Mouse (Mus musculus): ENCODE data around the gene Sema4b. TPM values are rescaled to one million over a fixed set of nuclear protein-coding genes. Genes with fewer than 3 reads are reported as not detected.
A peak's percentile ranks its signal among the peaks of the same experiment; 100 is the strongest.

Sema4b gene
- polyA plus RNA-seq, 1 experiment from 2014 or later = 27.0 TPM

- no peak overlapping the region for H3K9ac ChIP-seq
- H3K4me1 ChIP-seq = peaks cover 72% of the 10 kb centered on the region
- no peak for ATAC-seq (replicated peaks)
- H3K27me3 ChIP-seq (replicated peaks) = no peaks in the 10 kb centered on the region
- H3K4me3 ChIP-seq = no peak overlapping the region
- no peaks in the 10 kb centered on the region for H3K9me3 ChIP-seq
- WGBS = 85% methylated on average over 5 of the region's 5 CpGs
- H3K36me3 ChIP-seq (replicated peaks) = no peaks in the 10 kb centered on the region
- no peak overlapping the region for H3K27ac ChIP-seq
- no peak overlapping the region for H3K4me2 ChIP-seq
These were observed 14.4 kb downstream of the Sema4b start for GRCm38 (mm10) chr7:80200963-80201539.

- peak overlapping the region; percentile 31; the same call in 1 of the 2 replicates for H3K27ac ChIP-seq
- H3K36me3 ChIP-seq (replicated peaks) = no peaks in the 10 kb centered on the region
- no peaks in the 10 kb centered on the region for H3K27me3 ChIP-seq (replicated peaks)
- H3K9me3 ChIP-seq = no peaks in the 10 kb centered on the region
- WGBS = 48% methylated on average over 15 of the region's 15 CpGs
- H3K4me3 ChIP-seq = no peak overlapping the region
- no peak for ATAC-seq (replicated peaks)
- peaks cover 70% of the 10 kb centered on the region for H3K4me1 ChIP-seq
- H3K9ac ChIP-seq = no peak overlapping the region
- no peak overlapping the region; the same call in 1 of the 2 replicates for H3K4me2 ChIP-seq
These were observed 15.4 kb downstream of the Sema4b start for GRCm38 (mm10) chr7:80201888-80202540.

GRCm38 (mm10) chr7:80202961-80203360 is 16.3 kb downstream of the Sema4b start:
- no peaks in the 10 kb centered on the region for H3K36me3 ChIP-seq (replicated peaks)
- peaks cover 70% of the 10 kb centered on the region for H3K4me1 ChIP-seq
- whole genome bisulfite sequencing = 77% methylated on average over 5 of the region's 5 CpGs
- no peak for ATAC-seq (replicated peaks)
- no peaks in the 10 kb centered on the region for H3K27me3 ChIP-seq (replicated peaks)
- H3K9ac ChIP-seq = no peak overlapping the region
- no peak overlapping the region for H3K4me2 ChIP-seq
- no peaks in the 10 kb centered on the region for H3K9me3 ChIP-seq
- no peak overlapping the region for H3K27ac ChIP-seq
- no peak overlapping the region for H3K4me3 ChIP-seq

GRCm38 (mm10) chr7:80203638-80204096 is 17.0 kb downstream of the Sema4b start:
- Histone ChIP-seq H3K4me1 (peaks cover 76% of the 10 kb centered on the region), H3K9me3 (no peaks in the 10 kb centered on the region), H3K36me3 (replicated peaks) (no peaks in the 10 kb centered on the region), H3K27ac (peak overlapping the region; percentile 2; the same call in 1 of the 2 replicates), H3K4me3 (no peak overlapping the region), H3K9ac (0 out of 2 replicates have a peak overlapping the region, but pooled peaks have one; percentile 13), H3K4me2 (no peak overlapping the region), H3K27me3 (replicated peaks) (no peaks in the 10 kb centered on the region)
- WGBS = 23% methylated on average over 12 of the region's 12 CpGs
- no peak for ATAC-seq (replicated peaks)

- Histone ChIP-seq H3K36me3 (replicated peaks) (no peaks in the 10 kb centered on the region), H3K4me2 (no peak overlapping the region), H3K27ac (0 out of 2 replicates have a peak overlapping the region, but pooled peaks have one; percentile 26), H3K9ac (no peak overlapping the region), H3K9me3 (no peaks in the 10 kb centered on the region), H3K4me3 (no peak overlapping the region), H3K27me3 (replicated peaks) (no peaks in the 10 kb centered on the region), H3K4me1 (peaks cover 77% of the 10 kb centered on the region)
- whole genome bisulfite sequencing = 80% methylated on average over 4 of the region's 4 CpGs
- no peak for ATAC-seq (replicated peaks)
These were observed 17.7 kb downstream of the Sema4b start for GRCm38 (mm10) chr7:80204362-80204761.

GRCm38 (mm10) chr7:80204961-80205360 is 18.3 kb downstream of the Sema4b start:
- H3K4me1 ChIP-seq = peaks cover 75% of the 10 kb centered on the region
- H3K4me3 ChIP-seq = no peak overlapping the region
- H3K9ac ChIP-seq = no peak overlapping the region
- H3K9me3 ChIP-seq = no peaks in the 10 kb centered on the region
- H3K36me3 ChIP-seq (replicated peaks) = no peaks in the 10 kb centered on the region
- H3K27me3 ChIP-seq (replicated peaks) = no peaks in the 10 kb centered on the region
- no peak overlapping the region for H3K27ac ChIP-seq
- H3K4me2 ChIP-seq = no peak overlapping the region
- no peak for ATAC-seq (replicated peaks)
- WGBS = 82% methylated on average over 7 of the region's 7 CpGs

- no peak overlapping the region for H3K27ac ChIP-seq
- H3K4me3 ChIP-seq = no peak overlapping the region
- WGBS = 87% methylated on average over 12 of the region's 12 CpGs
- H3K9ac ChIP-seq = no peak overlapping the region
- no peaks in the 10 kb centered on the region for H3K36me3 ChIP-seq (replicated peaks)
- H3K4me1 ChIP-seq = peaks cover 67% of the 10 kb centered on the region
- H3K9me3 ChIP-seq = no peaks in the 10 kb centered on the region
- no peaks in the 10 kb centered on the region for H3K27me3 ChIP-seq (replicated peaks)
- no peak overlapping the region for H3K4me2 ChIP-seq
- ATAC-seq (replicated peaks) = no peak
These were observed 19.3 kb downstream of the Sema4b start for GRCm38 (mm10) chr7:80205705-80206589.

- WGBS = 68% methylated on average over 3 of the region's 3 CpGs
These were observed 20.7 kb downstream of the Sema4b start for GRCm38 (mm10) chr7:80207314-80207731.

GRCm38 (mm10) chr7:80208026-80208642 is 21.5 kb downstream of the Sema4b start:
- WGBS = 76% methylated on average over 18 of the region's 18 CpGs
- Histone ChIP-seq H3K9ac (no peak overlapping the region), H3K4me3 (no peak overlapping the region), H3K36me3 (replicated peaks) (no peaks in the 10 kb centered on the region), H3K4me2 (no peak overlapping the region), H3K27me3 (replicated peaks) (no peaks in the 10 kb centered on the region), H3K9me3 (no peaks in the 10 kb centered on the region), H3K27ac (no peak overlapping the region), H3K4me1 (peaks cover 45% of the 10 kb centered on the region)
- no peak for ATAC-seq (replicated peaks)

More at GRCm38 (mm10) chr7:80207314-80207731, 20.7 kb downstream of the Sema4b start:
- Histone ChIP-seq H3K4me2 (no peak overlapping the region), H3K36me3 (replicated peaks) (no peaks in the 10 kb centered on the region), H3K27ac (no peak overlapping the region), H3K4me1 (peaks cover 53% of the 10 kb centered on the region), H3K9me3 (no peaks in the 10 kb centered on the region), H3K4me3 (no peak overlapping the region), H3K9ac (no peak overlapping the region), H3K27me3 (replicated peaks) (no peaks in the 10 kb centered on the region)
- no peak for ATAC-seq (replicated peaks)

- no peaks in the 10 kb centered on the region for H3K9me3 ChIP-seq
- H3K9ac ChIP-seq = no peak overlapping the region
- H3K27ac ChIP-seq = no peak overlapping the region
- H3K27me3 ChIP-seq (replicated peaks) = no peaks in the 10 kb centered on the region
- 0 out of 2 replicates have a peak, but pooled peaks cover 4% of the 10 kb centered on the region for H3K36me3 ChIP-seq (replicated peaks)
- no peak overlapping the region for H3K4me3 ChIP-seq
- peaks cover 38% of the 10 kb centered on the region for H3K4me1 ChIP-seq
- WGBS = 72% methylated on average over 10 of the region's 10 CpGs
- no peak for ATAC-seq (replicated peaks)
- no peak overlapping the region for H3K4me2 ChIP-seq
These were observed 22.2 kb downstream of the Sema4b start for GRCm38 (mm10) chr7:80208738-80209430.

GRCm38 (mm10) chr7:80209669-80210068 is 23.0 kb downstream of the Sema4b start:
- no peak for ATAC-seq (replicated peaks)
- 86% methylated on average over 6 of the region's 6 CpGs for WGBS
- H3K4me1 ChIP-seq = peaks cover 30% of the 10 kb centered on the region
- H3K9me3 ChIP-seq = no peaks in the 10 kb centered on the region
- H3K27me3 ChIP-seq (replicated peaks) = no peaks in the 10 kb centered on the region
- no peak overlapping the region for H3K4me3 ChIP-seq
- no peak overlapping the region for H3K4me2 ChIP-seq
- H3K36me3 ChIP-seq (replicated peaks) = 0 out of 2 replicates have a peak, but pooled peaks cover 4% of the 10 kb centered on the region
- H3K9ac ChIP-seq = no peak overlapping the region
- H3K27ac ChIP-seq = no peak overlapping the region
